Mouse (Mus musculus): ENCODE data around the gene Vwce. TPM values are rescaled to one million over a fixed set of nuclear protein-coding genes. Genes with fewer than 3 reads are reported as not detected.
A peak's percentile ranks its signal among the peaks of the same experiment; 100 is the strongest.

Gene Vwce
- total RNA-seq (2021) = under 1 TPM; 0.14 to 0.22 TPM

GRCm38 (mm10) chr19:10634106-10634871 is at the start of gene Vwce:
Gene Vwce, plus strand, starts transcription at chr19:10634213.
- DNase-seq (ENCODE audit: extremely low spot score in 1 of 2, low spot score in 1 of 2) = peak; percentile 27 to 49

GRCm38 (mm10) chr19:10585112-10585511 is 48.9 kb upstream of the Vwce start:
- DNase-seq (ENCODE audit: extremely low spot score in 1 of 2, low spot score in 1 of 2) = no peak

- no peak for DNase-seq (ENCODE audit: extremely low spot score in 1 of 2, low spot score in 1 of 2)
Observed at GRCm38 (mm10) chr19:10587231-10587630, 46.8 kb upstream of the Vwce start.

- no peak for DNase-seq (ENCODE audit: extremely low spot score in 1 of 2, low spot score in 1 of 2)
Observed at GRCm38 (mm10) chr19:10589127-10589857, 44.7 kb upstream of the Vwce start.

- DNase-seq (ENCODE audit: extremely low spot score in 1 of 2, low spot score in 1 of 2) = no peak
Observed at GRCm38 (mm10) chr19:10590301-10590700, 43.7 kb upstream of the Vwce start.

- no peak for DNase-seq (ENCODE audit: extremely low spot score in 1 of 2, low spot score in 1 of 2)
Observed at GRCm38 (mm10) chr19:10591659-10592377, 42.2 kb upstream of the Vwce start.

GRCm38 (mm10) chr19:10598188-10598587 is 35.8 kb upstream of the Vwce start:
- no peak for DNase-seq (ENCODE audit: extremely low spot score in 1 of 2, low spot score in 1 of 2)

GRCm38 (mm10) chr19:10599648-10600047 is 34.4 kb upstream of the Vwce start:
- DNase-seq (ENCODE audit: extremely low spot score in 1 of 2, low spot score in 1 of 2) = no peak

- no peak for DNase-seq (ENCODE audit: extremely low spot score in 1 of 2, low spot score in 1 of 2)
Observed at GRCm38 (mm10) chr19:10602247-10602769, 31.7 kb upstream of the Vwce start.

- peak; percentile 75 to 92 for DNase-seq (ENCODE audit: extremely low spot score in 1 of 2, low spot score in 1 of 2)
Observed at GRCm38 (mm10) chr19:10602787-10603186, 31.2 kb upstream of the Vwce start.

- DNase-seq (ENCODE audit: extremely low spot score in 1 of 2, low spot score in 1 of 2) = no peak
Observed at GRCm38 (mm10) chr19:10603660-10604523, 30.1 kb upstream of the Vwce start.

GRCm38 (mm10) chr19:10604534-10604933 is 29.5 kb upstream of the Vwce start:
- no peak for DNase-seq (ENCODE audit: extremely low spot score in 1 of 2, low spot score in 1 of 2)

GRCm38 (mm10) chr19:10605293-10605900 is 28.6 kb upstream of the Vwce start, which contains the start of the genes Ddb1 and Tkfc:
Gene Ddb1, plus strand, starts transcription at chr19:10605327.
Gene Tkfc, minus strand, starts transcription at chr19:10605654.
- DNase-seq (ENCODE audit: extremely low spot score in 1 of 2, low spot score in 1 of 2) = peak; percentile 97

- no peak for DNase-seq (ENCODE audit: extremely low spot score in 1 of 2, low spot score in 1 of 2)
Observed at GRCm38 (mm10) chr19:10605901-10606622, 28.0 kb upstream of the Vwce start.

- DNase-seq (ENCODE audit: extremely low spot score in 1 of 2, low spot score in 1 of 2) = no peak
Observed at GRCm38 (mm10) chr19:10608573-10609240, 25.3 kb upstream of the Vwce start.

- DNase-seq (ENCODE audit: extremely low spot score in 1 of 2, low spot score in 1 of 2) = peak in 1 of 2 experiments; percentile 52
Observed at GRCm38 (mm10) chr19:10634872-10635318, 882 bp downstream of the Vwce start.

- DNase-seq (ENCODE audit: extremely low spot score in 1 of 2, low spot score in 1 of 2) = no peak
Observed at GRCm38 (mm10) chr19:10637840-10638239, 3.8 kb downstream of the Vwce start.

- no peak for DNase-seq (ENCODE audit: extremely low spot score in 1 of 2, low spot score in 1 of 2)
Observed at GRCm38 (mm10) chr19:10640080-10640479, 6.1 kb downstream of the Vwce start.
